Mouse (Mus musculus): ENCODE data around the gene Cytip. TPM values are rescaled to one million over a fixed set of nuclear protein-coding genes. Genes with fewer than 3 reads are reported as not detected.

The Cytip gene
- polyA plus RNA-seq, 1 experiment = 152 TPM

DNA sequence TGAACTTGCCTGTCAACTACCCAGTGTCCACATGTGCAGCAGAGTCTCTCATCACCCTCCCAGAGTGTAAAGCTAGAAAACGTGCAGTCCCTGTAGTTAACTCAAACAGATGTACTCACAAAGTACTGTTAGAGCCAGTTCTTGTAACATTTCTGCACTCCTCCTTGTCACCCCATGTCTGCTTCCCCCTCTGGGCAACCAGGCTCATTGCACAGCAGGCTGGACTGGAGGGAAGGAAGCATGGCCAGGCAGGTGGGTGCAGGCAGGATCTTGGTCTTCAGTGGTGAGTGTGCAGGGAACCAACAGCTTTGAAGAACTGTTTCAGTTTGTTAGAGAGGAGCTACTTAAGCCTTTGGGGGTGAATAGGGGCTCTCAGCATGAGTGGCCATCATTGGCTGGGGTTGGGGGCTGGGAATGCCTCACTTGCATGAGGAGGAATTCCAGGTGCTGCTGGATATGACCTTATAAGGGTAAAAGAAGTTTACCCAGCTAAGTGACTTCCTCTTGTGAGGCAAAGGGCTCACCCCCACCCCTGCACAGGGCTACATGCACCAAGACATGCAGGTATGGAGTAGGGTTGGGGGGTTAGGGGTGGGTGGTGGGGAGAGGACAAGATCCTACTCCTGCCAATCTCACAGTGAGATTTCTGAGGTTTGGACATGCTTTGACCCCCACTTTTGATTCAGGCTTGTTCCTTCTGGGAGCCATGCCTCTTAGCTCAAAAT is 31.7 kb downstream of the Cytip start:
- Histone ChIP-seq H3K36me3 (ENCODE audit: control insufficient read depth, insufficient read depth, low read length) (no peaks in the 10 kb centered on the region), H3K4me1 (ENCODE audit: control insufficient read depth, insufficient read depth, insufficient read length) (peaks cover 11% of the 10 kb centered on the region), H3K27ac (ENCODE audit: insufficient read depth, low read length) (peak overlapping the region; percentile 19), H3K4me3 (ENCODE audit: extremely low read depth, insufficient read depth, insufficient read length) (no peak overlapping the region), H3K27me3 (ENCODE audit: control insufficient read depth, insufficient read depth, low read length) (no peaks in the 10 kb centered on the region)
- DNase-seq (ENCODE audit: low read depth in 1 of 2, low spot score in 2 of 2) = no peak
- 14% methylated on average over 1 of the region's 1 CpGs for WGBS
- no peak for TF ChIP-seq POLR2A (IDR thresholded peaks at IDR 0.05; ENCODE audit: low read depth, low read length)
- TF ChIP-seq CTCF (IDR thresholded peaks at IDR 0.05; ENCODE audit: extremely low read depth, insufficient read depth, insufficient read length, insufficient replicate concordance) = no peak; the same call in 1 of the 2 replicates

DNA sequence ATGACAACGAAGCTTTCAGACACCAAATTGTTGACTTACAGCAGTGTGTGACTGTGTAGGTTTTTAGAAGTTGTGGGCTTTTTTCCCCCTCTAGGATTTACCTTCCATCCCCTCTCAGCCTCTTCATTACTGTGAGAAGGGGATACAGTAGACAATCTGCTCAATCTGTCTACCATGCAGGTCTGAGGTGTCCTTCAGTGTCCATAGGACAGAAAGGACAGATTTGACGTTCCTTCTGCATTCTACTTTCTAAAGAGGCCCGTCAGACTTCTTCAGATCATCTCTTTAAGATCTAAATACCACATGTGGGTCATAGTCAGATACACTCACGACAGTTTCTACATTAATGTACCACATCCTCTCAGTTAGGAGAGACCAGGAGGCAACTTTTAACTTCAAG is 33.5 kb downstream of the Cytip start:
- Histone ChIP-seq H3K4me1 (ENCODE audit: control insufficient read depth, insufficient read depth, insufficient read length) (peaks cover 7% of the 10 kb centered on the region; the same call in 1 of the 2 replicates), H3K36me3 (ENCODE audit: control insufficient read depth, insufficient read depth, low read length) (no peaks in the 10 kb centered on the region), H3K27me3 (ENCODE audit: control insufficient read depth, insufficient read depth, low read length) (no peaks in the 10 kb centered on the region), H3K4me3 (ENCODE audit: extremely low read depth, insufficient read depth, insufficient read length) (no peak overlapping the region), H3K27ac (ENCODE audit: insufficient read depth, low read length) (no peak overlapping the region; the same call in 1 of the 2 replicates)
- WGBS = 48% methylated on average over 4 of the region's 4 CpGs
- DNase-seq (ENCODE audit: low read depth in 1 of 2, low spot score in 2 of 2) = no peak
- no peak for TF ChIP-seq POLR2A (IDR thresholded peaks at IDR 0.05; ENCODE audit: low read depth, low read length)
- no peak for TF ChIP-seq CTCF (IDR thresholded peaks at IDR 0.05; ENCODE audit: extremely low read depth, insufficient read depth, insufficient read length, insufficient replicate concordance)

DNA sequence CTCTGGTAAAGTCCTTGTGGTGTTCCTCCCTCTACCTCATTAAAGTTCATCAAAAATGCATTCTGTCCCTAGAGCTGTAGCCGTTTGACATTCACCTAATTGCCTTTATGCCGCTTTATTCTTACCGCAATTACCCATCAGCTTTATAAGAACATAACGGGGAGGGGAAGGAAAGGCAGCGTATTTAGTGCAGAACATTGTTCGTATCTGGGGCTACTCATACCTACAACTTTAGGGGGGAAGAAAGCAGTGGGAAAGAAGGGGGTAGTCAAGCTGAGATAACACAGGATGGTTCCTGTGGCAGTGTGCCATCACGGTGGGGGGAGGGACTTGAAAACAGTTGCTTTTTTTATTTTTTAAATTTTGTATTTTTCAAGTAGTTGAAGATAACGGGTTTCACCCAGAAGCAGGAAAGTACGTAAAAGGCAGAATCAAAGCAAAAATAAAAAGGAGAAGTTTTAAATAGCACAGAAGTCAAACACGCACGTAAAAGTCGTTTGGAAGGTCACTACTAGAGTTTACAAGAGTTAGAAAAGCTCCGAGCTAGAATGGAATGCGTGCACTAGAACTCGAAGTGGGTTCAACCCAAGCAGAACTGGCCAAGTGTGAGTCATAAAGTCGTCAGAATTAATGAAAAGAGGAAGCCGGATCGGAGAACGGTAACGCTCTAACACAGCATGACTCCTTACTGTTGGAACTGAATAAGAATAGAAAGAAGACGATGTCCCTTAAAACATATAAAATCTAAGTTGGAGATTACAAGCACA is 34.6 kb downstream of the Cytip start:
- DNase-seq (ENCODE audit: low read depth in 1 of 2, low spot score in 2 of 2) = peak in 1 of 2 experiments; percentile 81
- H3K27me3 ChIP-seq (ENCODE audit: control insufficient read depth, insufficient read depth, low read length) = no peaks in the 10 kb centered on the region
- 3% methylated on average over 21 of the region's 21 CpGs for WGBS
- H3K27ac ChIP-seq (ENCODE audit: insufficient read depth, low read length) = peak overlapping the region; percentile 73
- H3K4me3 ChIP-seq (ENCODE audit: extremely low read depth, insufficient read depth, insufficient read length) = peak overlapping the region; percentile 85
- peak; percentile 2; the same call in 1 of the 2 replicates for TF ChIP-seq POLR2A (IDR thresholded peaks at IDR 0.05; ENCODE audit: low read depth, low read length)
- no peak for TF ChIP-seq CTCF (IDR thresholded peaks at IDR 0.05; ENCODE audit: extremely low read depth, insufficient read depth, insufficient read length, insufficient replicate concordance)
- no peaks in the 10 kb centered on the region for H3K36me3 ChIP-seq (ENCODE audit: control insufficient read depth, insufficient read depth, low read length)
- peaks cover 7% of the 10 kb centered on the region; the same call in 1 of the 2 replicates for H3K4me1 ChIP-seq (ENCODE audit: control insufficient read depth, insufficient read depth, insufficient read length)

DNA sequence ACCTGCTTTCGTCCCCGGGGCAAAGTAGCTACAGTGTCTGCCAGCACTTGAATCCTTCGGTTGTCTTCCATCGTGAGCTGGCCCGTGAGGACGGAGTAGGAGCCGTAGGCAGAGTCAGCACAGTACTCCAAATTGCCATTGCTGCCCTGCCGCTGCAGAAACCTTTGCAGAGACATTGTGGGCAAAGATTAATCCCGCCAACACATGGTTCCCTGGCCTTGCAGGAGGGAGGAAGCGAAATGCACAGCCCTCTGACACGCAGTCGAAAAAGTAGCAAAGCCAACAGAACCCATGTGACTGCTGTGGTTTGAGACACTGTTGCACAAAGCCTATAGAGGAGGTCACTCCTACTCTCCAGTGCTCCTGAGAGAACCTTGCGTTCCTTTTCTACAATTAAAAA is 35.5 kb downstream of the Cytip start:
- peak in 1 of 2 experiments; percentile 80 for DNase-seq (ENCODE audit: low read depth in 1 of 2, low spot score in 2 of 2)
- 6% methylated on average over 13 of the region's 13 CpGs for WGBS
- Histone ChIP-seq H3K4me3 (ENCODE audit: extremely low read depth, insufficient read depth, insufficient read length) (peak overlapping the region; percentile 85), H3K27ac (ENCODE audit: insufficient read depth, low read length) (peak overlapping the region; percentile 97), H3K27me3 (ENCODE audit: control insufficient read depth, insufficient read depth, low read length) (no peaks in the 10 kb centered on the region), H3K4me1 (ENCODE audit: control insufficient read depth, insufficient read depth, insufficient read length) (peaks cover 8% of the 10 kb centered on the region; the same call in 1 of the 2 replicates), H3K36me3 (ENCODE audit: control insufficient read depth, insufficient read depth, low read length) (no peaks in the 10 kb centered on the region)
- TF ChIP-seq CTCF (IDR thresholded peaks at IDR 0.05; ENCODE audit: extremely low read depth, insufficient read depth, insufficient read length, insufficient replicate concordance) = no peak
- TF ChIP-seq POLR2A (IDR thresholded peaks at IDR 0.05; ENCODE audit: low read depth, low read length) = peak; percentile 98

DNA sequence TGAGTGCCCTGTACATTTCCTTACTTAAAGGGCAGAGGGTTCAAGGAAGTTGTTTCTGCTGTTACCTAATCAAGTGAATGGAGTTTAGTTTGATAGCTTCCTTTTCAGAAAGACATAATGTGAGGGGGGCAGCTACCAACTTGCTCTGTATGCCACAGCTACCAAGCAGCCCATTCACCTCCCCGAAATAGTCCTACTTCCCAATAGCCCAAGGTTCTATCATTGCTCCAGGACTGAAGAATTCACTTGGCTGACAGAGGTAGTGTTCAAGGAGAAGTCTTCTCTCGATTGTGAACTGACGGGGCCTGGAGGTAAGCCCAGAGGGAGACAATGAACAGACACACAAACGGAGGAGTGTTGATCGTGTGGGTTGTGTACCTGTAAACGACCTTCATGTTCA is 36.2 kb downstream of the Cytip start:
- 11% methylated on average over 6 of the region's 6 CpGs for WGBS
- Histone ChIP-seq H3K27ac (ENCODE audit: insufficient read depth, low read length) (peak overlapping the region; percentile 97), H3K4me1 (ENCODE audit: control insufficient read depth, insufficient read depth, insufficient read length) (peaks cover 10% of the 10 kb centered on the region; the same call in 1 of the 2 replicates), H3K4me3 (ENCODE audit: extremely low read depth, insufficient read depth, insufficient read length) (peak overlapping the region; percentile 85), H3K36me3 (ENCODE audit: control insufficient read depth, insufficient read depth, low read length) (no peaks in the 10 kb centered on the region), H3K27me3 (ENCODE audit: control insufficient read depth, insufficient read depth, low read length) (no peaks in the 10 kb centered on the region)
- TF ChIP-seq POLR2A (IDR thresholded peaks at IDR 0.05; ENCODE audit: low read depth, low read length) = peak; percentile 27
- TF ChIP-seq CTCF (IDR thresholded peaks at IDR 0.05; ENCODE audit: extremely low read depth, insufficient read depth, insufficient read length, insufficient replicate concordance) = no peak
- DNase-seq (ENCODE audit: low read depth in 1 of 2, low spot score in 2 of 2) = no peak

DNA sequence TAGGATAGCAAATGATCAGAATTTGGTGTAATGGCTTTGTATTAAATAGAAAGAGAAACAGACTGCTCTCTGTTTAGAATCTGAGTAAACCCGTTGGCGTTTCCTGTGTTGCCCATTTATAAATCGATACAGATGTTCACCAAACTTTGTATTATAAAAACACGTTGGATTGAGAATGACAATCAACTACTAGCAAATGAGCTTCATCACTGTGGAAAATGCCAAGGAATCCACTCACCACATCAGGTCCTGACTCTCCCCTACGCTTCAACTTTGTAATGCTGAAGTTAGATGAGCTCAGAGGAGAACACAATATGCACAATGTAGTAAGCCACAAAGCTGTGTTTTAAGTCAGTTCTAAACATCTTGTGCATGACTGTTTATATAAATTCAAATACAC is 36.8 kb downstream of the Cytip start:
- peaks cover 6% of the 10 kb centered on the region; the same call in 1 of the 2 replicates for H3K4me1 ChIP-seq (ENCODE audit: control insufficient read depth, insufficient read depth, insufficient read length)
- TF ChIP-seq CTCF (IDR thresholded peaks at IDR 0.05; ENCODE audit: extremely low read depth, insufficient read depth, insufficient read length, insufficient replicate concordance) = no peak
- no peak for TF ChIP-seq POLR2A (IDR thresholded peaks at IDR 0.05; ENCODE audit: low read depth, low read length)
- H3K27ac ChIP-seq (ENCODE audit: insufficient read depth, low read length) = peak overlapping the region; percentile 90
- WGBS = 8% methylated on average over 5 of the region's 5 CpGs
- no peaks in the 10 kb centered on the region for H3K27me3 ChIP-seq (ENCODE audit: control insufficient read depth, insufficient read depth, low read length)
- no peaks in the 10 kb centered on the region for H3K36me3 ChIP-seq (ENCODE audit: control insufficient read depth, insufficient read depth, low read length)
- no peak for DNase-seq (ENCODE audit: low read depth in 1 of 2, low spot score in 2 of 2)
- peak overlapping the region; percentile 85 for H3K4me3 ChIP-seq (ENCODE audit: extremely low read depth, insufficient read depth, insufficient read length)
